Mouse (Mus musculus) heart, embryonic 16.5 days (tissue): ENCODE measurements around the gene C3. TPM values are rescaled to one million over a fixed set of nuclear protein-coding genes. Genes with fewer than 3 reads are reported as not detected.

Experiments used
- ATAC-seq: fragments of 200-750 bp; cut with Nextera tagmentation; replicated peaks from 2 replicates; pipeline ENCODE4 v1.8.0; 2017; ENCODE audit warnings: moderate number of reproducible peaks; ENCODE audit not compliant: insufficient read depth, low FRiP score; ENCODE audit errors: extremely low read depth
- H3K27ac ChIP-seq: fragments of 300-500 bp; sonication (generic); 2 replicates; pipeline ENCODE4 v1.5.1; 2014; ENCODE audit warnings: mild to moderate bottlenecking, low read length, control low read depth, moderate library complexity
- H3K27me3 ChIP-seq: fragments of 300-500 bp; sonication (generic); 2 replicates; pipeline ENCODE4 v1.6.1; 2014; ENCODE audit warnings: low read length, mixed read lengths; ENCODE audit not compliant: control insufficient read depth, insufficient read depth
- H3K36me3 ChIP-seq: fragments of 300-500 bp; sonication (generic); 2 replicates; pipeline ENCODE4 v1.6.1; 2014; ENCODE audit not compliant: control insufficient read depth, insufficient read depth
- H3K4me1 ChIP-seq: fragments of 300-500 bp; sonication (generic); 2 replicates; pipeline ENCODE4 v1.6.1; 2014; ENCODE audit warnings: low read length, mixed read lengths; ENCODE audit not compliant: control insufficient read depth, insufficient read depth
- H3K4me2 ChIP-seq: fragments of 300-500 bp; sonication (generic); 2 replicates; pipeline ENCODE4 v1.6.1; 2014; ENCODE audit warnings: low read depth, mild to moderate bottlenecking, control low read depth, low read length
- H3K4me3 ChIP-seq: fragments of 300-500 bp; sonication (generic); 2 replicates; pipeline ENCODE4 v1.5.1; 2014; ENCODE audit warnings: mild to moderate bottlenecking, control low read depth, low read length
- H3K9ac ChIP-seq: fragments of 300-500 bp; sonication (generic); 2 replicates; pipeline ENCODE4 v1.6.1; 2014; ENCODE audit warnings: low read length, control low read depth
- H3K9me3 ChIP-seq: fragments of 300-500 bp; sonication (generic); replicated peaks from 2 replicates; pipeline ENCODE4 v1.6.1; 2016; ENCODE audit warnings: low read length; ENCODE audit not compliant: control insufficient read depth
- WGBS: fragments of 180-500 bp; shearing (Covaris S2); extraction: QIAGEN DNeasy Blood & Tissue Kit; methylation state at CpG from one replicate; pipeline ENCODE4 v1.1.7; 2014; 5-methylcytosine and 5-hydroxymethylcytosine counted together
- microRNA-seq: library from miRNA; unstranded; fragments of <30 nt; microRNA quantifications from one replicate; pipeline ENCODE4, GENCODE M21; 2017
- polyA plus RNA-seq: library from polyadenylated mRNA; unstranded; fragments of >200 nt; fragmentation: Nextera tagmentation; extraction: Ambion mirVana; gene quantifications from 2 replicates; pipeline ENCODE4 v1.2.1, GENCODE M21; 2015

Gene C3
- polyA plus RNA-seq, 1 experiment from 2014 or later, result 6.3 TPM

- WGBS, result 12% methylated on average over 11 of the region's 11 CpGs
- peak; percentile 73 for ATAC-seq
- Histone ChIP-seq H3K4me2 (no peak overlapping the region), H3K27me3 (peaks cover 3% of the 10 kb centered on the region; the same call in 1 of the 2 replicates), H3K27ac (no peak overlapping the region), H3K4me3 (no peak overlapping the region), H3K9ac (no peak overlapping the region; the same call in 1 of the 2 replicates), H3K4me1 (no peaks in the 10 kb centered on the region), H3K36me3 (no peaks in the 10 kb centered on the region), H3K9me3 (0 out of 2 replicates have a peak, but pooled peaks cover 2% of the 10 kb centered on the region)
These were observed 60.8 kb downstream of the C3 start for GRCm38 (mm10) chr17:57166800-57167791.

Small RNA genes within 50 kb of the gene (microRNA-seq; reads per million reads assigned to microRNA genes)
- not detected for gene Mir6978

Other genes starting within 250 kb of the C3 start
- gene Acer1, start 246.0 kb downstream of the C3 start, polyA plus RNA-seq, result 0.05 TPM in 1 of 2 replicates, not detected in the other
- gene Clpp, start 237.8 kb downstream of the C3 start, polyA plus RNA-seq, result 117 and 129 TPM in 2 replicates
- gene Alkbh7, start 230.8 kb downstream of the C3 start, polyA plus RNA-seq, result 56.4 and 59.6 TPM in 2 replicates
- gene Pspn, start 228.1 kb downstream of the C3 start, polyA plus RNA-seq, result 0.34 TPM in 1 of 2 replicates, not detected in the other
- 44.1 and 45.6 TPM in 2 replicates for gene Gtf2f1, start 216.8 kb downstream of the C3 start, polyA plus RNA-seq
- 0.32 and 0.41 TPM in 2 replicates for gene Gm17949, start 216.7 kb downstream of the C3 start, polyA plus RNA-seq
- 16.5 and 22.8 TPM in 2 replicates for gene Khsrp, start 196.6 kb downstream of the C3 start, polyA plus RNA-seq
- not detected in 2 replicates for gene Slc25a41, start 186.5 kb downstream of the C3 start, polyA plus RNA-seq
- gene Crb3, start 169.0 kb downstream of the C3 start, polyA plus RNA-seq, result 1.1 and 4.8 TPM in 2 replicates
- 14.7 and 17.0 TPM in 2 replicates for gene Slc25a23, start 168.3 kb downstream of the C3 start, polyA plus RNA-seq
- 2.2 and 4.1 TPM in 2 replicates for gene Dennd1c, start 149.6 kb downstream of the C3 start, polyA plus RNA-seq
- 5.7 and 6.9 TPM in 2 replicates for gene Tubb4a, start 140.4 kb downstream of the C3 start, polyA plus RNA-seq
- 3.3 and 3.4 TPM in 2 replicates for gene Tnfsf9, start 122.8 kb downstream of the C3 start, polyA plus RNA-seq
- gene Cd70, start 78.4 kb downstream of the C3 start, polyA plus RNA-seq, result 0.17 and 0.75 TPM in 2 replicates
- 0.29 and 0.58 TPM in 2 replicates for gene Tnfsf14, start 34.0 kb downstream of the C3 start, polyA plus RNA-seq
- 28.9 and 30.3 TPM in 2 replicates for gene Gpr108, start 20.3 kb upstream of the C3 start, polyA plus RNA-seq
- 47.8 TPM in 2 replicates for gene Trip10, start 21.3 kb upstream of the C3 start, polyA plus RNA-seq
- gene Vav1, start 51.0 kb upstream of the C3 start, polyA plus RNA-seq, result 6.6 and 13.5 TPM in 2 replicates
- 3.6 and 4.8 TPM in 2 replicates for gene Adgre1, start 130.6 kb upstream of the C3 start, polyA plus RNA-seq